Mouse (Mus musculus) adipocyte (in vitro differentiated cells): ENCODE results near the gene Hspg2.

Experiments
- DNase-seq: peaks from one replicate; pipeline ENCODE4 v3.0.0-alpha.2; 2016; ENCODE audit warnings: low spot score

Gene Hspg2

DNA sequence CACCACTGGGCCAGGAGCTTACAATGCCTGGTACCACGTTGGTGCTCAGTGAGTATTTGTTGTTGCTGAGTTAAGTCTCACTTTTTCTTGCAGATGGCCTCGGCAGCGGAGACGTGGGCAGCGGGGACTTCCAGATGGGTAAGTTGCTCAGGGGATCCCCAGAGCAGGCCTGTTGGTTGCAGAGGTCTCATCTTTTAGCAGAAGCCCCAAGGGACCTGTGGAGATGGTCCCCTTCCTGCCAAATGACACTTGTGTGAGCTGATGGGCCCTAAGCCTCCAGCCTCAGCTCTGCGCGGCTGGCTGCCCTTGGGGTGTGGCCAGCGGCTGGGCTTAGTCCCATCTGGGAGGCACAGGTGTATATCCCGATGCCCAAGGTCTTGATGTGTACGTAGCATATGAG lies 33.6 kb downstream of the Hspg2 start:
- DNase-seq, result no peak

DNA sequence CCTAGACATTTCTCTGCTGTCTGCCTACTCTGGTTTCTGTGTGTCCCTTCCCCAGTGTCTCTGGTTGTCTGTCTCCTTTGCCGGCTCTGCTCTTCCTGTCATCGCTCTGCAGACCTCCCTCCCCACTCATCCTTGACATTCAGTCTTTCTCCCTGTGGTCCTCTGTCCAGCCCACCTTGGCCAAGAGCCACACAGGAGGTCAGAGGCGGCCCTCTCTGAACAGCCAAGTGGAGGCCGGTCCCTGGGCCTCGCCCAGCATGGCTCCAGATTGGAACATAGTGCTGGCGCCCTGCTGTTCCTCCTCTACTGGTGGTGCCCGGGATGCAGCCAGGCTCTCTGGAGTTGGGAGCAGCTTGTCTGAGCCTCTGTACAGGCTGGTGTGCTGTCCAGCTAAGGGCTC lies 34.2 kb downstream of the Hspg2 start:
- no peak for DNase-seq

DNA sequence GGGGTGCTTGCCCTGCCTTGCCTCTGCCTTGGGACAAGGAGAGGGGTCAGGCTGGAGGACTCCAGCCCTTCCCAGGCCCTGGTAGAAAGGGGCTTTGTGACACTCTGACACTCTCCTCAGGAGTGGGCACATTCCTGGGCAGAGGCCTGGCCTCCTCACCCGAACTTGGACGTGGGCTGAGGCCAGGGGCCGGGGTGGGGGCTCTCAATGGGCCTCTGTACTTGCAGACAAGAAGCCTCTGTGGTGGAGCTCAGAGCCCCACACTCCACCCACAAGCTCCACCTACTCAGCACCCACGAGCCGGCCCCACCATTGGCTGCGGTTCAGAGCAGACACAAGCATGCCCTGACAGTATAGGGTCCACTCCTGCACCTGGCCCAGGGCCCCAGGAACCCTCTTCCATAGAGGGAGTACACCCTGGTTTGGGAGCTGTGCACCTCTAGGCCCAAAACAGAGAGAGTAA lies 35.0 kb downstream of the Hspg2 start:
- no peak for DNase-seq

DNA sequence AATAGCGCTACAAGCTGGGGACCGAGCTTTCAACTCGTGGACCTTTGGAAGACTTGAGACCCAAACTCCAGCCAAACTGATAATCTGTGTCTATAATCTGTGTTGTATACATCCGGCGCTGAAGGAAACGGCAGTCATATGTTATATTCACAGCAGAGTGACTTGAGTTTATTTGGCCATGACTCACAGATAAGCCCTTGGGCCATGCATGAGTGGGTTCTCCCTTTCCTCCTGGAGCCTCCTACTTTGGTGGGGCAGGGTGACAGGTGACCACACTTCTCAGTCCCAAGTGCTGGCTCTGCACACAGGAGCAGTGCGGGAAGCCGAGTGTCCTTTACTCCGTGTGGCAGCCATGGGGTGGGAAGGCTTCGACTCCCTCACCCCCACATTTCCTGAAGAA lies 38.1 kb downstream of the Hspg2 start:
- DNase-seq, result no peak

DNA sequence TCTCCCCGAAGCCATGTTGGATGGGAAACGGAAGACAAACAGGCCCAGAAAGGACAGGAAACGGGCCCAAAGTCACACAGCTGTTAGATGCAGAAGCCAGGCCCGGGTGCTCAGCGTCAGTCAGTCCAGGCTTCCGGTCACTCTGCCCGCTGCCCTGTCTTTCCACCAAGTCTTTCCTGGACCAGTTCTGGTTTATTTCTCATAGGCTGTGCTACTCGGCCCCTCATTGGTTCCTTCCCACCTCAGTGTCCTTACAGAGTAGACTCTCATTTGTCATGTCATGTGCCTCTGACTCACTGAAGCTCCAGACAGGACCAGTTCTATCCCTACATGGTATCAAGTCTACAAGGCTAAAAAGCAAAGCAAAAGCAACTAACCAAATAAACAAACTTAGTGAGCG lies 41.0 kb downstream of the Hspg2 start:
- no peak for DNase-seq

DNA sequence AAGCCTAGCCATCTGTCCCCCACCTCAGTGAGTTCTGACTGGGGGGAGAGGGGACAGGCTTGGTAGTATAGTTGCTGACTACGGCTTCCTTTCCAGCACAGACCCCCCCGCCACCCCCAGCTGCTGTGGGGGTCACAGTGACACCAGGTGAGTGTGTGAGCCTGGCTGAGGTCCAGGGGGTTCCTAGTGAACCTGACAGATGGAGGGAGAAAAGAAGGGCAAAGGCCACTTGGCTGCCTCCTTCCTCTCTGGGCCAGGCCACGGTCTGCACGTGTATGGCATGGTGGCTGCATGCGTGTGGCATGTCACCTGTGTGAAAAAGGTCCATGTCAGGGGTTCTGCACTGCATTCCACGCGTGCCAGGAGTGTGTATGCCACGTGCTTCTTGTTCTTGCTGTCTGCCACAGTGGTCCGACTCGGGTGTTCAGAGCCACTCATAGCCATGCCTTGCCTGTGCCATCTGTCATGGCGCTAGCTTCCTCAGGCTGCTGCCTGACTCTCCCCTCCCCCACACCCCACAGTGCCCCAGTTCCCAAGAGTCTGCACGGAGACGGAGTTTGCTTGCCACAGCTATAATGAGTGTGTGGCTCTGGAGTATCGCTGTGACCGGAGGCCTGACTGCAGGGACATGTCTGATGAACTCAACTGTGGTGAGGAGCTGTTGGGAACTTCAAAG lies 41.6 kb downstream of the Hspg2 start:
- no peak for DNase-seq

DNA sequence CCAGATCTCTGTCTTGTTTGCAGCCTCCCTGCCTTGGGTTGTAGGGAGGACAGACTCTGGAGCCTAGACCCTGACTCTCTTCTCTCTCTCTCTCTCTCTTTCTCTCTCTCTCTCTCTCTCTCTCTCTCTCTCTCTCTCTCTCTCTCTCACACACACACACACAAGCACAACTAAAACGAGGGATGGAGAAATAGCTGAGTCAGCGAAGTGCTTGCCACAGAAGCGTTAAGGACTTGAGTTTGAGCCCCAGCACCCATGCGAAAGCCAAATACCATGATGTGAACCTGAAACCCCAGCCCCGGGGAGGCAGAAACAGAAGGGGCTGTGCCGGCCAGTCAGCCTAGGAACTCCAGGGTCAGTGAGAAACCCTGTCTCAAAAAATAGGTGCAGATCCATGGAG lies 44.3 kb downstream of the Hspg2 start:
- DNase-seq, result no peak

DNA sequence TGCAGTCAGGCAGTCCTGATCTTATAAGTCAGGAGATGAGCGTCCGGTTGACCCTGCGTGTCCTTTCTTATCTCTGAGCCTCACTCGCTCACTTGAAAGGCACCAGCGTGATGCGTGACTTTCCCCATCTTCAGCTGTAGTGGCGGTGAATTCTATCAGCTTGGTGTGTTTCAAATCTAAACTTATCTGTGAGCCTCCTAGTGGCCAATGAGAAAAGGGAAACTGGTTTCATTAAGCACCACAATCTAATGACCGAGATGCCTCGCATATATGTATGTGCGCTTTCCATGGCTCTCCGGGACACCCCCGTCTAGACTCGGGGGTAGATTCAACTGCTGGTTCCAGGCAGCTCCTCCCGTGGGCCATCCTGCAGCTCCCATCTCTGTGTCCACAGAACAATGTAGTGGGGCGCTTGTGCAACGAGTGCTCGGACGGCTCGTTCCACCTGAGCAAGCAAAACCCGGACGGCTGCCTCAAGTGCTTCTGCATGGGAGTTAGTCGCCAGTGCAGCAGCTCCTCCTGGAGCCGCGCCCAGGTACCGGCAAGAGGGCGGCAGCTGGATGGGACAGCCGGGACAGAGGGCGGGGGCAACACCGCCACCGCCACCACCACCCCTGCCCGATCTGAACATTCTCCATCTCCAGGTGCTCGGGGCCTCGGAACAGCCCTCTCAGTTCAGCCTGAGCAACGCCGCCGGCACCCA lies 49.6 kb downstream of the Hspg2 start:
- DNase-seq, result no peak

DNA sequence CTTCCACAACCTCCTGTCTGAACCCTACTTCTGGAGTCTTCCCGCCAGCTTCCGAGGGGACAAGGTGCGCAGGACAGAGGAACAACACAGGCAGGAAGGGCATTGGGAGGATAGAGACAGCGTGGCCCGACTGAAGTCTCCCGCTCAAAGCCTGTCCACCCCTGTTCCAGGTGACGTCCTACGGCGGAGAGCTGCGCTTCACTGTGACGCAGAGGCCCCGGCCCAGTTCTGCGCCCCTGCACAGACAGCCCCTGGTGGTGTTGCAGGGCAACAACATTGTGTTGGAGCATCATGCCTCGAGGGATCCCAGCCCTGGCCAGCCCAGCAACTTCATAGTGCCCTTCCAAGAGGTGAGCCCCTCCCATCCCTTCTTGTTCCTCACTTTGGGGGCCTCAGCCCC lies 50.2 kb downstream of the Hspg2 start:
- no peak for DNase-seq

DNA sequence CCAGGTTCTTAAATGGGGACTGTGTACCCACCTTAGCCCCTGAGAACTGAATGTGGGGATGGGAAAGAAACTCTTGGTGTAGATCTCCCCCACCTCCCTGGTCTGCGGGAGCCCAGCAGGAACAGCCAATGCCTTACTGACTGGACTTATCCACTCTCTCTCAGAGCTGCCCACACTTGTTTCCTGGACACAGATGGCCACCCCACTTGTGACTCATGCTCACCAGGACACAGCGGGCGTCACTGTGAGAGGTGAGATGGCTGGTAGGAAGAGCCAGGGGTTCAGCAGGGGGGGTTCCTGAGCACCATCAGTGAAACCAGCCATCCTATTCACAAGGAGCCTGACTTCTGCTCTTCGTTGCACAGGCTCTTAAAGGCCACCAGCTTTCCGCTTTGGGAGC lies 51.8 kb downstream of the Hspg2 start:
- no peak for DNase-seq

DNA sequence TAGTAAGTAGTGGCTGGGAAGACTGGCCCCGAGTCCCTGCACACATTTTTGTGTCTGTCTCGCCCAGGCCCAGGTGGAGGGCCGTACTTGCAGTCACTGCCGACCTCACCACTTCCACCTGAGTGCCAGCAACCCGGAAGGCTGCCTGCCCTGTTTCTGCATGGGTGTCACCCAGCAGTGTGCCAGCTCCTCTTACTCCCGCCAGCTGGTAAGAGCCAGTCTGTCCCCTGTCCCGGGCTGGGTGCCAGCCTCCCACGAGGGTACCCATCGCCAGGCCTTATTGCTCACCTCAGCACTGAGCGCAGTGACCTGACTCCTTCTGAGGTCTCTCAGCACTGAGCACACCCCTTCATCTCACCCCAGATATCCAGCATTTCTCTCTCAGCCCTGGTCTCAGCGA lies 53.4 kb downstream of the Hspg2 start:
- no peak for DNase-seq

DNA sequence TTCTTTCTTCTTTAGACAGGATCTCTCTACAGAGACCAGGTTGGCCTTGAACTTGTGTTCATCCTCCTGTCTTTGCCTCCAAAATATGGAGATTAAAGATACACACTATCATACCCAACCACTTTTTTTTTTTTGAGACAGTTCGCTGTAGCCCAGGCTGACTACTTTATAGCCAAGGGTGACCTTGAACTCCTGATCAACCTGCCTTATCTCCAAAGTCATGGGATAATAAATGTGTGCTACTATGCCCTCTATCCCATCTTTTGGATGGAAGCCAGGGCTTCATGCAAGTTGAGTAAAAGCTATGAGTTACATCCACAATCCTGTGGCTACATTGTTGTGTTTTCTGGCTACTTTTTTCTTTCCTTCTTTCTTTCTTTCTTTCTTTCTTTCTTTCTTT lies 56.9 kb downstream of the Hspg2 start:
- no peak for DNase-seq

DNA sequence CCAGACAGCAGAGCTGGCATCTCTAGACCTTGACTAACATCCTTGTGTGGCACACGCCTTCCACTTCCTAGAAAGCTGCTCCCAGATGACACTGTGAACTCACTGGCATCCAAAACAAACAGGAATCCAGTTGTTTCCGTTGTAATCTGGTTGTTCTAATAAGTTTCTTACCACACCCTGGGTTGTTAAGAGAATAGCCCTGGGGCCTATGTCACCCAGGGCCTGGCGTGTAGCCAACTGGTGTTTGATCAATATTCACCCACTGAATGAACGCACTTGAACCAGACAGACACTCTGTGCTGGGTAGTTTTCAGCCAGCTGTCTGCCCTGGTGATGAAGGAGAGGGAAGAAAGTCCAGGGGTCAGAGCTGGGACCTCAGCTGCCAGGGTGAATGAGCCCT lies 58.8 kb downstream of the Hspg2 start:
- peak; percentile 10 for DNase-seq

DNA sequence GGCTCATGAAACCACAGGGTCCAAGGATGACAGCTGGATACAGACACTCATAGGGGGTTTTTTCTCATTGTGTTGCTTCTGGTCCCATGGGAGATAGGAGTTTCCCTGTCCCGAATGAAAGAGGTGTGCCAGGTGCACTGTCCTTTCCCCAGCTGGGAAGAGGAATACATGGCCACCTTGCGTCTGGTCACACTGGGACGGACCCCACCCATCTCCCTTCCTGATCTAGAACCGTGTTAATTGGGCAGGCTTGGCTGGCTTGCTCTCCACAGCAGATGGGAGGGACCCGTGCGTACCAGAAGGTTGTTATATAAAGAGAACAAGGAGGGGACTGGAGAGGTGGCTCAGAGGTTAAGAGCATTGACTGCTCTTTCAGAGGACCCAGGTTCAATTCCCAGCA lies 59.3 kb downstream of the Hspg2 start:
- no peak for DNase-seq

DNA sequence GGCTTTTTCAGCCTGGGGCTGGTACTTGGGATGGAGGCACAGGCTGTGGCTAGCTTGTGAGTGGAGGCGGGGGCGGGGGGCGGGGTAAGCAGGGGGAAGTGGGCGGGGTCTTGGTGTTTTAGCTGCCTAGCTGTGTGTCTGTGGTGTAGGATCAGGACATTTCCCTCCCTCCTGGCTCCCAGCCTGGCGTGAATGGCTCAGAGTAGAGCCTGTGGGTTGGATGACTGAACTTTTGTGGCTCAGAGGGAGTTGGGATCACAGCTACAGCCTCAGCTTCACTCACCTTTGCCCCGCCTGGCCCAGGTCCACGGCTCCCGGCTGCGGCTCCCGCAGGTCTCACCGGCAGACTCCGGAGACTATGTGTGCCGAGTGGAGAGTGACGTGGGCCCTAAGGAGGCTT lies 71.8 kb downstream of the Hspg2 start:
- peak; percentile 75 for DNase-seq

DNA sequence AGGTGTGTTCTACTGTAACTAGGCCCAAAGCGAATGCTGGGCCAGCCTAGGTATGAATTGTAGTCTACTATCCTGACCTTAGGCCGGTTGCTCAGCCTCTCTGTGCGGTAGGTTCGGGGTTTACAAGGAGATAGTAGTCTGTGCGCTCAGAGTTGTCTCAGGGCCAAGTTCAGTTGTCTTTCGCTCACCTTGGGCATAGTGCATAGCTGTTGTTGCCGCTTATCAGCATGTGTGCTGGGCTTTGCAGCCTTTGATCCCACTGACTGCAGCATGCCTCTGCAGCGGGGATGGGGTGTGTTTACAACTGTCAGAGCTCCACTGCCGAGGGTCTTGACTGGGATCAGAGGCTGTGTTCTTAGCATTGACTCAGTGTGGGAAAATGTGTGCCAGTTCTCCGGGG lies 74.4 kb downstream of the Hspg2 start:
- DNase-seq, result no peak

DNA sequence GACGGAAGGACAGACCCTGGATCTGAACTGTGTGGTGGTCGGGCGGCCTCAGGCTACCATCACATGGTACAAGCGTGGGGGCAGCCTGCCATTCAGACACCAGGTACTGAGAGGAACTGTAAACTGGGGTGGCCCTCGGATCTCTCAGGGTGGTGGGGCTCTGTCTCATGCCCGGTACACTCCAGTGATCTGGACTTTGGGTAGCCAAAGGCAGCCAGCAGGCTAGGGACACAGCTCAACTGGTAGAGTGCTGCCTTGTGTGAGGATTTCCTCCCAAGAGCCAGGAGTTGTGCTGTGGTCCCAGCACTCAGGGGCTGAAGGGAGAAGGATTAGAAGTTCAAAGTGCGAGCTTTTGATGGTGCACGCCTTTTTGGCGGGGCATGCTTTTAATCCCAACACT lies 77.0 kb downstream of the Hspg2 start:
- no peak for DNase-seq

DNA sequence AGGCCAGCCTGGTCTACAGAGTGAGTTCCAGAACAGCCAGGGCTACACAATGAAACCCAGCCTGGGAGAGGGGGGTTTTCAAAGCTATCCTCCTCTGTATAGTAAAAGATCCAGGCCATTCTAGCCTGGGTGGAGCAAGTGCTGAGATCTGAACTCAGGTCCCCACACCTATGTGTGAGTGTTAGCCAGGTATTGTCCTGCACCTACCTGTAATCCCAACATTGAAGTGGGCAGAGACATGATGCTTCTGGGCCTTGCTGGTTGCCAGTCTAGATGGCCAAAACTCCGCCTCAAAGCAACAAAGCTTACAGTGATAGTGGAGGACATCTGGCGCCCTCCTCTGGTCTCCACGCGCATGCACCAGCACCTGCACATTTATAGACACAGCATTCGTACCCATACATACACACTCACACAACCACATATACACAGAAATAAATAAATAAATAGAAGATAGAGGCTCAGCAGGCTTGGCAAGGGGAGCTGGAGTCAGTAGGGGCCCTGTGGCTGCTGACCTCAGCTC lies 77.5 kb downstream of the Hspg2 start:
- DNase-seq, result peak; percentile 34

DNA sequence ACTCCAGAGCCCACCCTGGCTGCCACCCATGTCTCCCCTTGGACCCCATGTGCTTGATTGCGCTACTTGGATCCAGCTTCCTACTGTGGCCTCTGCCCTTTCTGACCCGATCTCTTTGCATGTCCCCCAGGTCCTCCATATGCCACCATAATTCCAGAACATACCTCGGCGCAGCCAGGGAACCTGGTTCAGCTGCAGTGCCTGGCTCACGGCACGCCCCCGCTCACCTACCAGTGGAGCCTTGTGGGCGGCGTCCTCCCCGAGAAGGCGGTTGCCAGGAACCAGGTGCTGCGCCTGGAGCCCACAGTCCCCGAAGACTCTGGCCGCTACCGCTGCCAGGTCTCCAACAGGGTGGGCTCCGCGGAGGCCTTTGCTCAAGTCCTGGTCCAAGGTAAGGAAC lies 84.9 kb downstream of the Hspg2 start:
- no peak for DNase-seq

DNA sequence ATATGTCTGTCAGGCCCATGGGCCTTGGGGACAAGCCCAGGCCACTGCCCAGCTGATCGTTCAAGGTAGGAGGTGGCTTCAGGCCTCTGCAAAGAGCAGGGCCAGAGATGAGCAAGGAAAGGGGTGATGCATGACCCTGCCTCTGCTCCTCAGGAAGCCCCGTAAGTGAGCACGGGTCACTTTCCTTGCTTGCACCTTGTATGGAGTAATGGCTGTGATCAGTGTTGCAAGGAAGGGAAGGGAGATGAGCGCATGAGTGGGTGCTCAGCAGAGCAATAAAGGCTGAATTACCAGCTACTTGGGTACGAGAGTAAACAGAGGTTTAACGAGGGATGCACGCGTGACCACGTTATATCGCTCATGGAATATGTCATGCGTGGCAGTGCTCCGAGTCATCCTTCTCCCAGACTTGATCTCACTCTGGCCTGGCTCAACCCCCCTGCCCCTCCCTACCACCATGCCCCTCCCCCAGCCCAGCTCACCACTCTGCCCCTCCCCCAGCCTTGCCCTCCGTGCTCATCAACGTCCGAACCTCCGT lies 88.2 kb downstream of the Hspg2 start:
- no peak for DNase-seq

DNA sequence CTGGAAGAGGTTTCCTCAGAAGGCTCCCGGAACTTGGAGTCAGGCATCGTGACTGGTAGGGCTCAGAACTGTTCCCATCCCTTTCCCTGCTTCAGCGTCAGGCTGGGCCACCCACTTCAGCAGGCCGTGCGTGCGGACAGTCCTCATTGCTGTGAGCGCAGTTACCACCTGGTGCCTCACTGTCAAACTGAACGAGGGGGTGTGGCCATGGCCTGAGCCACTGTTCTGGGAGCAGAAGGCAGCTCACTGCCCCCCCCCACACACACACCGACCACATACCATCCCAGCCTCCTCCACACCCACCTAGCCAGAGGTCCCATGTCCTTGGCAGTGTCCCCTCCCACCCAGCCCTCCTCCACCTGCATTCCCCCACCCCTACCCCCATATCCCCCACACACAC lies 101.3 kb downstream of the Hspg2 start:
- no peak for DNase-seq

DNA sequence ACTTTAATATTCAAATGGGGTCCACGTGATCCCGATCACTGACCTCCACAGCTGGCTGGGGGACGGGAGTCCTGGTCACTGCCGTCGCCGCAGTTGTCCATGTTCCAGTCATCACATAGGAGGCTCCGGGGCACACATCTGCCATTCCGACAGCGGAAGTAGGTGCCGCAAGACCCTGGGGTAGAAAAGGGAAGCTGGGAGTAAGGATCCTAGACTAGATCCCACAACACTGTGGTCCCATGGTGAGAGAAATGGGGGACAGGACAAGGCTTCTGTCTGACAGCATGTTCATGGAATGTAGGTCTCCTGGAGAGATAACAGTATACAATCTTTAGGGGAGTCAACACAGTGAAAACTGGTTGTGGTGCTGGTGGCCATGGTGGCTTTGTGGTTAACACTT lies 105.9 kb downstream of the Hspg2 start, which contains the start of gene Ldlrad2:
Gene Ldlrad2, minus strand, starts transcription at position 101 of the 400 bp plus-strand sequence.
- DNase-seq, result no peak

DNA sequence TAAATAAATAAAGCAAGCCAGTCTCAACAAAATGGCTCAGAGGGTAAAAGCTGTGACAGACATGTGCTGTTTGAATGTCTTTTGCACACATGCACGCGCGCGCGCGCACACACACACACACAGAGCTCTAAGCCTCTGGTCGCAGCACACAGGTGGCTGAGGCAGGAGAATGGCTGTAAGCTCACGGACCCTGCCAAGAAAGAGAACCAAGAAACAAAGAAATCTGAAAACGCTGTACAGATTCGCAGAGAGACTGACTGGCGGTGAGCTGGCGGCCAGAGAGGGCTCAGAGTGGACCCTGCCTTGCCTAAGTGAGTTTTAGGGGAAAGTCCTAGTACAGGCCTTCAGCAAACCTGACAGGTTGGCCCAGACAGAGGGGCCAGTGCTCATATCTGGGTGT lies 108.9 kb downstream of the Hspg2 start:
- no peak for DNase-seq
